Mouse (Mus musculus) CH12.LX (cell line): ENCODE measurements around the gene Tyro3.

Experiments used
- NELFE ChIP-seq: IDR thresholded peaks from 2 replicates; pipeline ENCODE4 v1.6.1; 2011; ENCODE audit warnings: low read depth, low read length, improper control_type of control experiment
- POLR2A ChIP-seq: IDR thresholded peaks from 2 replicates; pipeline ENCODE4 v1.6.1; 2011; ENCODE audit warnings: low read depth, mild to moderate bottlenecking, improper control_type of control experiment, low read length

DNA sequence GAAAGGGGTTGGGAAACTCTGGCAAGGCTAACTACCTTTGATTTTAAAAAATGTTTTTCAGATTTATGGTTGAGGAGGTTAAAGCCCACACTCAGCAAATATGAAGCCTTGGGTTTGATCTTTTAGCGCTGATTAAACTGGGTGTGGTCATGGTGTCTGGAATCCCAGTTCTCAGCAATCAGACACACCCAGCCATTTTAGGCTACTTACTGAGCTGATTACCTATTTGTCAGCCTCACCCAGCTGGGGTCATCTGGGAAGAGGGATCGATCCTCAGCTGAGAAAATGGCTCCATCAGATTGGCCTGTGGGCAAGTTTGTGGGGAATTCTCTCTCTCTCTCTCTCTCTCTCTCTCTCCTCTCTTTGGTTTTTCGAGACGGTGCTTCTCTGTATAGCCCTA is 36.7 kb downstream of the Tyro3 start:
- TF ChIP-seq POLR2A (no peak), NELFE (no peak)
